Mouse (Mus musculus) MEL (cell line): ENCODE results near the gene B230217C12Rik. TPM values are rescaled to one million over a fixed set of nuclear protein-coding genes. Genes with fewer than 3 reads are reported as not detected.

Experiments
- DNase-seq: peaks from one replicate; pipeline ENCODE4 v3.0.0; 2011; ENCODE audit warnings: low read depth, low spot score
- H3K27ac ChIP-seq: 2 replicates; pipeline ENCODE4 v1.5.1; 2012; ENCODE audit warnings: low read depth, mild to moderate bottlenecking, control low read depth, low read length, moderate library complexity; ENCODE audit not compliant: control insufficient read depth
- H3K27me3 ChIP-seq, 2 experiments: fragments of 150-350 bp in 1 of 2; sonication (generic) in 1 of 2; 2 replicates each; pipeline ENCODE4 v1.6.1; 2012; ENCODE audit warnings: low read length in 2 of 2, mild to moderate bottlenecking in 2 of 2, improper control_type of control experiment in 1 of 2, moderate library complexity in 1 of 2; ENCODE audit not compliant: insufficient read depth in 2 of 2, control insufficient read depth in 1 of 2
- H3K36me3 ChIP-seq, 2 experiments: 2 replicates each; pipeline ENCODE4 v1.6.1; 2012 to 2014; ENCODE audit warnings: low read length in 2 of 2, improper control_type of control experiment in 1 of 2, inconsistent platforms in 1 of 2, mild to moderate bottlenecking in 1 of 2; ENCODE audit not compliant: insufficient read depth in 2 of 2, control insufficient read depth in 1 of 2
- H3K4me1 ChIP-seq, 2 experiments: fragments of 150-350 bp in 1 of 2; sonication (generic) in 1 of 2; 2 replicates each; pipeline ENCODE4 v1.6.1; 2012; ENCODE audit warnings: low read length in 2 of 2, improper control_type of control experiment in 1 of 2, mild to moderate bottlenecking in 1 of 2; ENCODE audit not compliant: insufficient read depth in 2 of 2, control insufficient read depth in 1 of 2
- H3K4me3 ChIP-seq, 2 experiments: fragments of 150-350 bp in 1 of 2; sonication (generic) in 1 of 2; 2 replicates each; pipeline ENCODE4 v1.5.1; 2012; ENCODE audit warnings: low read depth in 2 of 2, low read length in 2 of 2, mild to moderate bottlenecking in 2 of 2, moderate library complexity in 2 of 2, control low read depth in 1 of 2, improper control_type of control experiment in 1 of 2; ENCODE audit not compliant: control insufficient read depth in 1 of 2, insufficient read depth in 1 of 2
- H3K79me2 ChIP-seq: 2 replicates; pipeline ENCODE4 v1.6.1; 2012; ENCODE audit warnings: mild to moderate bottlenecking, low read length, moderate library complexity; ENCODE audit not compliant: control insufficient read depth, poor library complexity, insufficient read depth
- H3K9ac ChIP-seq: 2 replicates; pipeline ENCODE4 v1.6.1; 2012; ENCODE audit warnings: low read depth, mild to moderate bottlenecking, control low read depth, low read length, moderate library complexity; ENCODE audit not compliant: control insufficient read depth, poor library complexity, severe bottlenecking
- H3K9me3 ChIP-seq: fragments of 150-350 bp; sonication (generic); replicated peaks from 2 replicates; pipeline ENCODE4 v1.6.1; 2012; ENCODE audit warnings: mild to moderate bottlenecking, low read length, improper control_type of control experiment, moderate library complexity; ENCODE audit not compliant: insufficient read depth
- HCFC1 ChIP-seq: IDR thresholded peaks from 2 replicates; pipeline ENCODE4 v1.6.1; 2012; ENCODE audit warnings: low read depth, mild to moderate bottlenecking, inconsistent platforms, low read length, improper control_type of control experiment, moderate library complexity
- MAZ ChIP-seq: IDR thresholded peaks from 2 replicates; pipeline ENCODE4 v1.6.1; 2012; ENCODE audit warnings: low read depth, mild to moderate bottlenecking, inconsistent platforms, low read length, improper control_type of control experiment
- MYB ChIP-seq: IDR thresholded peaks from 2 replicates; pipeline ENCODE4 v1.6.1; 2011; ENCODE audit warnings: mild to moderate bottlenecking, low read depth, low read length, improper control_type of control experiment
- MYC ChIP-seq: IDR thresholded peaks from 2 replicates; pipeline ENCODE4 v1.6.1; 2011; ENCODE audit warnings: low read depth, mild to moderate bottlenecking, low read length, improper control_type of control experiment, moderate library complexity
- NELFE ChIP-seq: IDR thresholded peaks from 2 replicates; pipeline ENCODE4 v1.6.1; 2011; ENCODE audit warnings: low read depth, low read length, improper control_type of control experiment
- POLR2A ChIP-seq, 2 experiments: IDR thresholded peaks; 2 replicates each; pipeline ENCODE4 v1.6.1; 2011 to 2012; ENCODE audit warnings: low read length in 2 of 2, mild to moderate bottlenecking in 2 of 2, control low read depth in 1 of 2, improper control_type of control experiment in 1 of 2, low read depth in 1 of 2, moderate library complexity in 1 of 2; ENCODE audit not compliant: control insufficient read depth in 1 of 2, insufficient read depth in 1 of 2, poor library complexity in 1 of 2
- POLR2AphosphoS2 ChIP-seq: IDR thresholded peaks from 2 replicates; pipeline ENCODE4 v1.6.1; 2011; ENCODE audit warnings: low read length, improper control_type of control experiment
- RCOR1 ChIP-seq: IDR thresholded peaks from 2 replicates; pipeline ENCODE4 v1.6.1; 2012; ENCODE audit warnings: low read depth, mild to moderate bottlenecking, inconsistent platforms, low read length, improper control_type of control experiment
- SIN3A ChIP-seq: IDR thresholded peaks from 2 replicates; pipeline ENCODE4 v1.6.1; 2012; ENCODE audit warnings: low read length, improper control_type of control experiment, inconsistent platforms
- SMC3 ChIP-seq: IDR thresholded peaks from 2 replicates; pipeline ENCODE4 v1.6.1; 2011; ENCODE audit warnings: low read depth, low read length, improper control_type of control experiment
- TBP ChIP-seq: IDR thresholded peaks from 2 replicates; pipeline ENCODE4 v1.8.0; 2011; ENCODE audit warnings: low read depth, low read length, improper control_type of control experiment
- ZC3H11A ChIP-seq: IDR thresholded peaks from 2 replicates; pipeline ENCODE4 v1.6.1; 2012; ENCODE audit warnings: low read depth, mild to moderate bottlenecking, inconsistent platforms, low read length, improper control_type of control experiment
- ZNF384 ChIP-seq: IDR thresholded peaks from 2 replicates; pipeline ENCODE4 v1.6.1; 2012; ENCODE audit warnings: low read depth, mild to moderate bottlenecking, inconsistent platforms, low read length, improper control_type of control experiment
- polyA plus RNA-seq, 2 experiments: library from polyadenylated mRNA; stranded (reverse) in 1 of 2; unstranded in 1 of 2; fragments of >175 nt in 1 of 2; fragments of >200 nt in 1 of 2; gene quantifications; 2 replicates each; pipeline versions ENCODE4 v1.2.1 to v1.2.4; 2012; ENCODE audit warnings: low replicate concordance in 2 of 2, low read depth in 1 of 2; ENCODE audit not compliant: insufficient read length in 2 of 2, insufficient read depth in 1 of 2, missing spikeins in 1 of 2
- total RNA-seq: library from RNA; depleted of rRNA; stranded (reverse); fragments of 300-350 nt; gene quantifications from 2 replicates; pipeline ENCODE4 v1.2.3, GENCODE M21; 2012

The B230217C12Rik gene
- total and polyA plus RNA-seq, 3 experiments: 0.81 TPM; not detected in 2

DNA sequence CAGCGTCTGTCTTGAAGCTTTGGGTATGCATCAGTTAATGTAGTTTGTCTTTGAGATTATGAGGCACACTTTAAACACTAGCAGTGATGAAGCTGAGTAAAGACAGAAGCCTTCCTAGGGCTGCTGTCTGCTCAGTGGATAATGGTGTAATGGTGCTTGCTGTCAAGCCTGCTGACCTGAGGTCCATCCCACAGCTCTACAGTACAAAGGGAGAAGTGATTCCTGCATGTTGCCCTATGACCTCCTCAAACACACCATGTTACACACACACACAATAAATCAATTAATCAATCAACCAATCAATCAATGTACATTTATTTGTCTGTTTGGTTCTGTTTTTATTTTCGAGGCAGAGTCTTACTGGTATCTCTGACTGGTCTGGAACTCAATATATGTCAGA is 21.6 kb downstream of the B230217C12Rik start:
- Histone ChIP-seq H3K9ac (no peak overlapping the region), H3K4me3 (no peak overlapping the region), H3K27ac (no peak overlapping the region), H3K27me3 (no peaks in the 10 kb centered on the region), H3K79me2 (no peaks in the 10 kb centered on the region), H3K4me1 (no peaks in the 10 kb centered on the region), H3K36me3 (no peaks in the 10 kb centered on the region), H3K9me3 (no peaks in the 10 kb centered on the region)
- TF ChIP-seq POLR2A (IDR thresholded peaks at IDR 0.05; ENCODE audit: control insufficient read depth in 1 of 2, insufficient read depth in 1 of 2, low read depth in 1 of 2, low read length in 2 of 2, poor library complexity in 1 of 2) (no peak), MAZ (no peak), ZNF384 (no peak), HCFC1 (no peak), SMC3 (no peak), MYC (no peak), ZC3H11A (no peak), NELFE (no peak), MYB (no peak), SIN3A (no peak), POLR2AphosphoS2 (no peak)
- no peak for DNase-seq

DNA sequence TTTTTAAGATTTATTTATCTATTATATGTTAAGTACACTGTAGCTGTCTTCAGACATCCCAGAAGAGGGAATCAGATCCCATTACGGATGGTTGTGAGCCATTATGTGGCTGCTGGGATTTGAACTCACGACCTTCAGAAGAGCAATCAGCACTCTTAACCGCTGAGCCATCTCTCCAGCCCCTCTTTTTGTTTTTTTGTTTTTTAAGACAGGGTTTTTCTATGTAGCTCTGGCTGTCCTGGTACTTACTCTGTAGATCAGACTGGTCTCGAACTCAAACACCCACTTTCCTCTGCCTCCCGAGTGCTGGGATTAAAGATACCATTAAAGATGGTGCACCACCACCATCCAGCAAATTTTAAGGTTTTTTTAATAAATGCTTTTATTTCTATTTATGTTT is 24.8 kb downstream of the B230217C12Rik start:
- no peaks in the 10 kb centered on the region for H3K4me1 ChIP-seq
- no peaks in the 10 kb centered on the region for H3K27me3 ChIP-seq
- no peak overlapping the region for H3K9ac ChIP-seq
- TF ChIP-seq ZC3H11A (no peak), TBP (peak; percentile 82), RCOR1 (no peak)
- no peak for DNase-seq
- H3K36me3 ChIP-seq: no peaks in the 10 kb centered on the region
- no peak overlapping the region for H3K27ac ChIP-seq
- H3K4me3 ChIP-seq: no peak overlapping the region
- no peaks in the 10 kb centered on the region for H3K79me2 ChIP-seq
- H3K9me3 ChIP-seq: no peaks in the 10 kb centered on the region

DNA sequence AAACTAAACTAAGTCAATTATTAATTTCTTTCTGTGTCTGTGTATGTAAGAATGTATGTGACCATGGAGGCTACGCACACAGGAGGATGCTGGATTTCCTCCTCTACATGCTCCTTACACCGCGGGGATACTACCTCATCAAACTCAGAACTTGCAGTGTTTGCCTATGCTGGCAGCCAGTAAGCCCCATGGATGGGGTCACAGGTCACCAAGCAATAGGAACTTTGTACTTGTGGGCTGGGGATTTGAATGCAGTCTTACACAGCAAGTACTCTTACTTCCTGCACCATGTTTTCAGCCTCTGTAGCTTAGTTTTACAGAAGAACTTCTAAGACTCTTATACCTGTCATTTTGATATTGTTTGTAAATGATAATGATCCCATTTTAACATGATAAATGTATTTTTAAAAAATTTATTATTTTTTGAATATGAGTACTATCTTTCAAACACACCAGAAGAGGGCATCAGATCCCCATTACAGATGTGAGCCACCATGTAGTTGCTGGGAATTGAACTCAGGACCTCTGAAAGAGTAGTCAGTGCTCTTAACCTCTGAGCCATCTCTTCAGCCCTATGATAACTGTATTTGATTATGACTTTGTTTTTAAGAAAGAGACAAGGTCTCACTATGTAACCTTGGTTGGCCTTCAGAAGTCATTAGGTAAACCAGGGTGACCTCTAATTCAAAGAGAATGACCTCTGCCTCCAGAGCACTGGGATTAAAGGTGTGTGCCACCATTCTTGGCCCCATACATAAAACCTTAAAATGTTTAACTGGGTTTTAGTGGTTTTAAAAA is 25.7 kb downstream of the B230217C12Rik start:
- no peaks in the 10 kb centered on the region for H3K27me3 ChIP-seq
- no peak for TF ChIP-seq RCOR1
- TF ChIP-seq TBP: peak; percentile 94
- no peaks in the 10 kb centered on the region for H3K36me3 ChIP-seq
- H3K9me3 ChIP-seq: no peaks in the 10 kb centered on the region
- no peak overlapping the region for H3K27ac ChIP-seq
- H3K4me1 ChIP-seq: no peaks in the 10 kb centered on the region
- no peak overlapping the region for H3K9ac ChIP-seq
- no peaks in the 10 kb centered on the region for H3K79me2 ChIP-seq
- no peak overlapping the region for H3K4me3 ChIP-seq
- no peak for DNase-seq
